Mouse (Mus musculus): ENCODE results near the gene Gm21964. TPM values are rescaled to one million over a fixed set of nuclear protein-coding genes. Genes with fewer than 3 reads are reported as not detected.

Gene Gm21964
- polyA plus RNA-seq, 1 experiment = not detected

- Histone ChIP-seq H3K27me3 (replicated peaks) (peaks cover 18% of the 10 kb centered on the region), H3K4me3 (replicated peaks) (peak within 1 kb of the TSS; percentile 86), H3K9me3 (no peaks in the 10 kb centered on the region), H3K36me3 (replicated peaks; ENCODE audit: low read length) (no peaks in the 10 kb centered on the region), H3K4me1 (peaks cover 8% of the 10 kb centered on the region)
- TF ChIP-seq GATA1 (IDR thresholded peaks at IDR 0.05; ENCODE audit: borderline replicate concordance, low read length) = no peak
- no peak for TF ChIP-seq FLI1 (IDR thresholded peaks at IDR 0.05; ENCODE audit: low read length)
These were observed 21.5 kb upstream of the Gm21964 start, which contains the start of gene Zfp612 for GRCm38 (mm10) chr8:110079282-110080221. Gene Zfp612 (plus strand): TSS chr8:110079746.

GRCm38 (mm10) chr8:110082416-110083105, 18.4 kb upstream of the Gm21964 start:
- Histone ChIP-seq H3K36me3 (replicated peaks; ENCODE audit: low read length) (no peaks in the 10 kb centered on the region), H3K27me3 (replicated peaks) (peaks cover 16% of the 10 kb centered on the region), H3K9me3 (peaks cover 10% of the 10 kb centered on the region; the same call in 1 of the 2 replicates), H3K4me1 (peaks cover 8% of the 10 kb centered on the region), H3K4me3 (replicated peaks) (no peak overlapping the region)
- TF ChIP-seq GATA1 (IDR thresholded peaks at IDR 0.05; ENCODE audit: borderline replicate concordance, low read length) (no peak), FLI1 (IDR thresholded peaks at IDR 0.05; ENCODE audit: low read length) (no peak)

- Histone ChIP-seq H3K4me1 (no peaks in the 10 kb centered on the region), H3K27me3 (replicated peaks) (no peaks in the 10 kb centered on the region), H3K9me3 (peaks cover 19% of the 10 kb centered on the region), H3K4me3 (replicated peaks) (no peak overlapping the region), H3K36me3 (replicated peaks; ENCODE audit: low read length) (no peaks in the 10 kb centered on the region)
- no peak for TF ChIP-seq FLI1 (IDR thresholded peaks at IDR 0.05; ENCODE audit: low read length)
- TF ChIP-seq GATA1 (IDR thresholded peaks at IDR 0.05; ENCODE audit: borderline replicate concordance, low read length) = no peak
These were observed 9.1 kb upstream of the Gm21964 start for GRCm38 (mm10) chr8:110091869-110092268.

GRCm38 (mm10) chr8:110101676-110102075, 669 bp downstream of the Gm21964 start:
- no peak for TF ChIP-seq GATA1 (IDR thresholded peaks at IDR 0.05; ENCODE audit: borderline replicate concordance, low read length)
- TF ChIP-seq FLI1 (IDR thresholded peaks at IDR 0.05; ENCODE audit: low read length) = no peak
- H3K36me3 ChIP-seq (replicated peaks; ENCODE audit: low read length) = no peaks in the 10 kb centered on the region

GRCm38 (mm10) chr8:110102653-110103052, 1.6 kb downstream of the Gm21964 start, which contains the start of gene Gm17720:
Gene Gm17720 (minus strand): TSS chr8:110102753.
- Histone ChIP-seq H3K4me1 (no peaks in the 10 kb centered on the region), H3K4me3 (replicated peaks) (no peak within 1 kb of the TSS), H3K27me3 (replicated peaks) (no peaks in the 10 kb centered on the region), H3K36me3 (replicated peaks; ENCODE audit: low read length) (no peaks in the 10 kb centered on the region), H3K9me3 (peaks cover 23% of the 10 kb centered on the region)
- TF ChIP-seq GATA1 (IDR thresholded peaks at IDR 0.05; ENCODE audit: borderline replicate concordance, low read length) = no peak
- TF ChIP-seq FLI1 (IDR thresholded peaks at IDR 0.05; ENCODE audit: low read length) = no peak

More at GRCm38 (mm10) chr8:110101676-110102075, 669 bp downstream of the Gm21964 start:
- H3K4me1 ChIP-seq = no peaks in the 10 kb centered on the region
- no peak overlapping the region for H3K4me3 ChIP-seq (replicated peaks)
- no peaks in the 10 kb centered on the region for H3K27me3 ChIP-seq (replicated peaks)
- peaks cover 23% of the 10 kb centered on the region for H3K9me3 ChIP-seq

- no peak for TF ChIP-seq GATA1 (IDR thresholded peaks at IDR 0.05; ENCODE audit: borderline replicate concordance, low read length)
- TF ChIP-seq FLI1 (IDR thresholded peaks at IDR 0.05; ENCODE audit: low read length) = no peak
- Histone ChIP-seq H3K36me3 (replicated peaks; ENCODE audit: low read length) (no peaks in the 10 kb centered on the region), H3K4me3 (replicated peaks) (no peak overlapping the region), H3K9me3 (peaks cover 24% of the 10 kb centered on the region), H3K4me1 (no peaks in the 10 kb centered on the region), H3K27me3 (replicated peaks) (no peaks in the 10 kb centered on the region)
These were observed 18.7 kb downstream of the Gm21964 start for GRCm38 (mm10) chr8:110119715-110120114.

- H3K4me1 ChIP-seq = no peaks in the 10 kb centered on the region
- H3K9me3 ChIP-seq = peaks cover 19% of the 10 kb centered on the region
- no peak overlapping the region for H3K4me3 ChIP-seq (replicated peaks)
- no peak for TF ChIP-seq FLI1 (IDR thresholded peaks at IDR 0.05; ENCODE audit: low read length)
- TF ChIP-seq GATA1 (IDR thresholded peaks at IDR 0.05; ENCODE audit: borderline replicate concordance, low read length) = no peak
- no peaks in the 10 kb centered on the region for H3K27me3 ChIP-seq (replicated peaks)
- no peaks in the 10 kb centered on the region for H3K36me3 ChIP-seq (replicated peaks; ENCODE audit: low read length)
These were observed 29.5 kb downstream of the Gm21964 start for GRCm38 (mm10) chr8:110130537-110130936.

- Histone ChIP-seq H3K27me3 (replicated peaks) (no peaks in the 10 kb centered on the region), H3K36me3 (replicated peaks; ENCODE audit: low read length) (no peaks in the 10 kb centered on the region), H3K4me3 (replicated peaks) (no peak overlapping the region), H3K9me3 (peaks cover 17% of the 10 kb centered on the region; the same call in 1 of the 2 replicates), H3K4me1 (no peaks in the 10 kb centered on the region)
- TF ChIP-seq FLI1 (IDR thresholded peaks at IDR 0.05; ENCODE audit: low read length) = no peak
- TF ChIP-seq GATA1 (IDR thresholded peaks at IDR 0.05; ENCODE audit: borderline replicate concordance, low read length) = no peak
These were observed 33.2 kb downstream of the Gm21964 start for GRCm38 (mm10) chr8:110134236-110134635.

GRCm38 (mm10) chr8:110135515-110135914, 34.5 kb downstream of the Gm21964 start:
- Histone ChIP-seq H3K9me3 (peaks cover 17% of the 10 kb centered on the region; the same call in 1 of the 2 replicates), H3K27me3 (replicated peaks) (no peaks in the 10 kb centered on the region), H3K36me3 (replicated peaks; ENCODE audit: low read length) (no peaks in the 10 kb centered on the region), H3K4me1 (no peaks in the 10 kb centered on the region), H3K4me3 (replicated peaks) (no peak overlapping the region)
- TF ChIP-seq FLI1 (IDR thresholded peaks at IDR 0.05; ENCODE audit: low read length) = no peak
- TF ChIP-seq GATA1 (IDR thresholded peaks at IDR 0.05; ENCODE audit: borderline replicate concordance, low read length) = no peak

Measured in megakaryocyte, embryonic 14.5 days (primary cell).